Mouse (Mus musculus) embryonic fibroblast, embryonic 13.5 days (primary cell): ENCODE measurements at regions not wholly inside any gene's neighbourhood (a gene's known extent, or its start where the extent isn't known, plus 50 kb on each side); places are given as distances from the start of the nearest gene placed in this dataset.

Source experiments
- CTCF ChIP-seq: IDR thresholded peaks from 2 replicates; pipeline ENCODE4 v1.5.1; 2011; ENCODE audit warnings: mild to moderate bottlenecking, control low read depth, low read length, moderate library complexity, borderline replicate concordance; ENCODE audit not compliant: insufficient read depth
- POLR2A ChIP-seq: IDR thresholded peaks from 2 replicates; pipeline ENCODE4 v1.6.1; 2011; ENCODE audit warnings: low read depth, mild to moderate bottlenecking, control low read depth, low read length, moderate library complexity

DNA sequence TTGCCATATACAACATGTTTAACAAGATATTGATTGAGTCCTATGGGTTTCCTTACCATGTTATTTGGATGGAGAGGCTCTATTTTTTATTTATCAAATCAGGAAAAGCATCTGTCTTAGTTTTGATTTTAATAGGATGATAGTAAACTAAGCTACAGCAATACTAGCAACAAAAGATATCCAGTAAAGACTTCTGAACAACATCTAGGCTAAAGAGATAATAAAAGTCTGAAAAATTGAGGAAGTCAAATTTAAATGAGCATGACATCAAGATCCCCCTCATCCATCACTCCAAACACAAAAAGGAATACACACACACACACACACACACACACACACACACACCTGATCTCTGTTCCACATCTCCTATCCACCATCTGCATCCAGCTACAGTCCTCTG is 901.6 kb upstream of the Lrrc6 start:
- TF ChIP-seq CTCF (no peak), POLR2A (no peak)
